In genomic region chr10:61275669-61276110, GRCm38 (mm10) we compare ENCODE assay signal across 9 mouse cellular contexts. TPM values are rescaled to one million over a fixed set of nuclear protein-coding genes. Genes with fewer than 3 reads are reported as not detected.
DNase-seq lines count a peak whose midpoint lies in the region; ATAC-seq and TF ChIP-seq lines count a peak whose summit lies in the region.
"Had no signal": no experiment of that assay in that cellular context is flagged by ENCODE, and none has a peak within 500 bp of the region (broad histone marks: within the 10 kb centered on the region; RNA-seq: fewer than 3 reads in every experiment).

No protein-coding gene starts in this region.

- DNase-seq in heart, adult 18-20 months = peak; percentile 44 to 49
- DNase-seq in heart, adult 11 months = no peak
- peak; percentile 47 for DNase-seq in Muller cell, postnatal 12 days (ENCODE audit: inconsistent ontology term)
- peak; percentile 75 for DNase-seq in lung, postnatal 0 days (ENCODE audit: low spot score)
- DNase-seq in skeletal muscle tissue, adult 2 months (ENCODE audit: low read depth, low spot score) = peak; percentile 61
- DNase-seq in right cerebral cortex, postnatal 14 days = no peak

- no peak overlapping the region for H3K9ac ChIP-seq in lung, postnatal 0 days (replicated peaks; ENCODE audit: low read depth)
- H3K9ac ChIP-seq: embryonic facial prominence, embryonic 15.5 days had no signal

- TF ChIP-seq CTCF in embryonic fibroblast, embryonic 13.5 days (IDR thresholded peaks at IDR 0.05; ENCODE audit: borderline replicate concordance, insufficient read depth, low read length) = peak; percentile 57; the same call in 1 of the 2 replicates
- TF ChIP-seq CTCF in lung, postnatal 0 days (IDR thresholded peaks at IDR 0.05) = peak; percentile 89

- no peak for TF ChIP-seq EP300 in lung, postnatal 0 days (IDR thresholded peaks at IDR 0.05)

- no peak overlapping the region for H3K4me2 ChIP-seq in lung, postnatal 0 days (replicated peaks; ENCODE audit: low read depth, low read length)
- H3K4me2 ChIP-seq: embryonic facial prominence, embryonic 15.5 days had no signal

- ATAC-seq in inflammation-experienced regulatory T-cells, adult 6 months = peak; percentile 41
- ATAC-seq in lung, postnatal 0 days = peak; percentile 16; the same call in 1 of the 2 replicates

- H3K4me3 ChIP-seq in embryonic fibroblast, embryonic 13.5 days (ENCODE audit: insufficient read depth, low read length) = no peak overlapping the region
- no peak overlapping the region for H3K4me3 ChIP-seq in lung, postnatal 0 days (ENCODE audit: low read depth, low read length)
- H3K4me3 ChIP-seq: embryonic facial prominence, embryonic 15.5 days had no signal

- H3K36me3 ChIP-seq in lung, postnatal 0 days (ENCODE audit: insufficient read depth, low read length) = no peaks in the 10 kb centered on the region
- H3K36me3 ChIP-seq: embryonic facial prominence, embryonic 15.5 days had no signal

- 2% methylated on average over 5 of the region's 5 CpGs for WGBS in lung, postnatal 0 days

- no peak for TF ChIP-seq POLR2A in embryonic fibroblast, embryonic 13.5 days (IDR thresholded peaks at IDR 0.05; ENCODE audit: low read depth, low read length)

- no peaks in the 10 kb centered on the region for H3K9me3 ChIP-seq in lung, postnatal 0 days (ENCODE audit: low read length)
- H3K9me3 ChIP-seq: embryonic facial prominence, embryonic 15.5 days had no signal

- H3K27ac ChIP-seq in embryonic fibroblast, embryonic 13.5 days (ENCODE audit: insufficient read depth, low read length) = no peak overlapping the region
- no peak overlapping the region for H3K27ac ChIP-seq in lung, postnatal 0 days (ENCODE audit: low read length)
- H3K27ac ChIP-seq: embryonic facial prominence, embryonic 15.5 days had no signal

- H3K4me1 ChIP-seq in embryonic fibroblast, embryonic 13.5 days (ENCODE audit: control insufficient read depth, insufficient read depth, low read length) = peaks cover 10% of the 10 kb centered on the region
- H3K4me1 ChIP-seq in lung, postnatal 0 days (ENCODE audit: insufficient read depth, low read depth, low read length) = no peaks in the 10 kb centered on the region

- H3K27me3 ChIP-seq in lung, postnatal 0 days (replicated peaks; ENCODE audit: insufficient read depth, low read length) = 0 out of 2 replicates have a peak, but pooled peaks cover 5% of the 10 kb centered on the region
- H3K27me3 ChIP-seq: embryonic facial prominence, embryonic 15.5 days had no signal

RNA-seq across cellular contexts. Expression of gene Adamts14, which starts 2.5 kb away (rescaled TPM):
- 1 to 10 TPM in 1 of 2 experiments, under 1 TPM in 1; 0.79 to 1.0 TPM for total RNA-seq in heart, adult 18-20 months (2021)
- 8.1 and 9.6 TPM in 2 replicates for polyA plus RNA-seq in embryonic fibroblast, embryonic 13.5 days (2011; ENCODE audit: insufficient read length, low read depth, missing spikeins)
- not detected for polyA plus RNA-seq in inflammation-experienced regulatory T-cells, adult 6 months (2017; shearing (Covaris generic))
- polyA plus RNA-seq in lung, postnatal 0 days (2015; fragmentation: Nextera tagmentation; extraction: Ambion mirVana) = 1.5 and 1.8 TPM in 2 replicates

RNA-seq across cellular contexts. Expression of gene Prf1, which starts 21.9 kb away (rescaled TPM):
- total RNA-seq in heart, adult 18-20 months (2021) = under 1 TPM; 0.40 to 0.59 TPM
- not detected in 2 replicates for polyA plus RNA-seq in embryonic fibroblast, embryonic 13.5 days (2011; ENCODE audit: insufficient read length, low read depth, missing spikeins)
- 10 to 100 TPM in 1 of 3 experiments, 1 to 10 TPM in 2; 5.3 to 31.6 (median 6.0) TPM for polyA plus RNA-seq in inflammation-experienced regulatory T-cells, adult 6 months (2017; shearing (Covaris generic))
- polyA plus RNA-seq in lung, postnatal 0 days (2015; fragmentation: Nextera tagmentation; extraction: Ambion mirVana) = 0.08 and 0.17 TPM in 2 replicates
- polyA plus RNA-seq: embryonic facial prominence, embryonic 15.5 days had no signal

Comparison
In these comparisons a context has a peak if more than half of its experiments do, and no peak if none do; other contexts are left out.
1. DNase-seq: peak in heart, adult 18-20 months (2 of 2), Muller cell, postnatal 12 days (single experiment), lung, postnatal 0 days (single experiment) and skeletal muscle tissue, adult 2 months (single experiment); none in heart, adult 11 months (single experiment) and right cerebral cortex, postnatal 14 days (single experiment).